ENCODE assay signal across 14 mouse cellular contexts in the genomic region with DNA sequence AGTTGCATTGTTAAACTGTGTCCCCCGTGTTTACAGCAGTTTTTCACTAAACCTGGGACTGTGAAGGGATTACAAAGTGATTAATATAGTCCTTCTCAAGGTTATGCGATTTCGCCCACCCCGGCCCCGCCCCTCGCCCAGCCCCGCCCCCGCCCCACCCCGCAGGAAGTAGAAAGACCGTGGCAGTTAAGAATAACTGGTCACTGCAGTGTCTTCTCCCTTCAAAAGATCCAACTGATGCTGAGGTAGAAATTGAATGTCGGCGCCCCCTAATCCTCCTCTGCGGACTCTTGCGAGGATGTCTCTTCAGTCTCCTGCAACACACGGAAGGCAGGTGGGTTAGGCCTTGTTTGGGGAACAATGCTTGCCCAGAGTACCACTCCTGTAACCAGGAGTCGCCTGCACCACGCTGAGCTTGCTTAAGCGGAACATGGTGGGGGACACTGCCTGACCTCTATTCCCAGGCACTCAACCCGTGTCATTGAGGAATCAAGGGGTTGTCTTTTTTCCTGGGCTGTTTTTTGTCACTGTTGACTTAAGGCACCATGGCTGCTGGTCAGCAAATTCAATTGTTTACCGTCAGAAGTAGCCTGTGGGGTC.
DNase-seq lines count a peak whose midpoint lies in the region; ATAC-seq lines count a peak whose summit lies in the region.
"Had no signal": no experiment of that assay in that cellular context is flagged by ENCODE, and none has a peak within 500 bp of the region (broad histone marks: within the 10 kb centered on the region; RNA-seq: fewer than 3 reads in every experiment).

No protein-coding gene starts in this region.

- peaks cover 42% of the 10 kb centered on the region for H3K36me3 ChIP-seq in heart, embryonic 10.5 days
- peaks cover 22% of the 10 kb centered on the region for H3K36me3 ChIP-seq in liver, embryonic 12.5 days
- H3K36me3 ChIP-seq: heart, embryonic 15.5 days had no signal

- WGBS in heart, embryonic 10.5 days, result 67% methylated on average over 20 of the region's 20 CpGs
- WGBS in liver, embryonic 12.5 days (ENCODE audit: insufficient replicate concordance), result 28% methylated on average over 20 of the region's 20 CpGs

- intact Hi-C loops in heart, postnatal 36 days (cut with DNase I), result no loop called here
- intact Hi-C loops in left cerebral cortex, postnatal 14 days (cut with DNase I), result no loop called here

- peaks cover 24% of the 10 kb centered on the region for H3K4me1 ChIP-seq in heart, embryonic 10.5 days
- H3K4me1 ChIP-seq in liver, embryonic 12.5 days, result peaks cover 36% of the 10 kb centered on the region
- H3K4me1 ChIP-seq: heart, embryonic 15.5 days had no signal

- 0 out of 2 replicates have a peak overlapping the region, but pooled peaks have one; percentile 56 for H3K27ac ChIP-seq in heart, embryonic 10.5 days
- peak overlapping the region; percentile 68 for H3K27ac ChIP-seq in liver, embryonic 12.5 days
- H3K27ac ChIP-seq: heart, embryonic 15.5 days; hindbrain, embryonic 14.5 days had no signal

- no peaks in the 10 kb centered on the region for H3K27me3 ChIP-seq in heart, embryonic 10.5 days (ENCODE audit: insufficient read depth, poor library complexity, severe bottlenecking)
- H3K27me3 ChIP-seq in liver, embryonic 12.5 days (replicated peaks), result no peaks in the 10 kb centered on the region
- H3K27me3 ChIP-seq: heart, embryonic 15.5 days had no signal

- ATAC-seq in erythroblast, adult 5-6 weeks (replicated peaks; ENCODE audit: low FRiP score, poor library complexity, severe bottlenecking), result peak; percentile 58
- peak; percentile 70 for ATAC-seq in liver, embryonic 12.5 days

- peak overlapping the region; percentile 59 for H3K9ac ChIP-seq in liver, embryonic 12.5 days
- H3K9ac ChIP-seq: heart, embryonic 15.5 days; hindbrain, embryonic 14.5 days had no signal

- H3K4me3 ChIP-seq in heart, embryonic 10.5 days, result no peak overlapping the region
- peak overlapping the region; percentile 58 for H3K4me3 ChIP-seq in liver, embryonic 12.5 days
- H3K4me3 ChIP-seq: heart, embryonic 15.5 days had no signal

- no peaks in the 10 kb centered on the region for H3K9me3 ChIP-seq in heart, embryonic 10.5 days
- no peaks in the 10 kb centered on the region for H3K9me3 ChIP-seq in liver, embryonic 12.5 days (replicated peaks)
- H3K9me3 ChIP-seq: heart, embryonic 15.5 days had no signal

- DNase-seq in heart, embryonic 10.5 days (ENCODE audit: low spot score), result no peak
- DNase-seq in heart, postnatal 36 days, result no peak
- DNase-seq in A20 (ENCODE audit: low read depth, low spot score), result peak; percentile 12
- DNase-seq in adrenal gland, adult 2 months, result no peak
- no peak for DNase-seq in ovary, postnatal 36 days (ENCODE audit: low spot score)
- DNase-seq in left cerebral cortex, postnatal 14 days (ENCODE audit: low spot score in 2 of 2), result no peak
- DNase-seq: cerebellum, adult 18-20 months; gastrocnemius, postnatal 14 days; kidney, postnatal 25 days; lung, adult 18-20 months had no signal

- H3K4me2 ChIP-seq in liver, embryonic 12.5 days, result peak overlapping the region; percentile 69
- H3K4me2 ChIP-seq: hindbrain, embryonic 14.5 days had no signal
